Mouse (Mus musculus) liver, adult (tissue): ENCODE measurements around the gene Ptpn1.

Experiments used
- GATA4 ChIP-seq: IDR thresholded peaks from 2 replicates; pipeline ENCODE4 v1.6.1; 2014; ENCODE audit warnings: mild to moderate bottlenecking, low read length; ENCODE audit not compliant: insufficient replicate concordance

Gene Ptpn1

GRCm38 (mm10) chr2:168005005-168005404, 73.1 kb downstream of the Ptpn1 start:
- no peak for TF ChIP-seq GATA4

- TF ChIP-seq GATA4: no peak
Measured at GRCm38 (mm10) chr2:168005616-168006015, 73.8 kb downstream of the Ptpn1 start.

- TF ChIP-seq GATA4: no peak
Measured at GRCm38 (mm10) chr2:168006489-168006888, 74.6 kb downstream of the Ptpn1 start.

GRCm38 (mm10) chr2:168008132-168008531, 76.3 kb downstream of the Ptpn1 start:
- TF ChIP-seq GATA4: no peak

GRCm38 (mm10) chr2:168009936-168010668, 78.2 kb downstream of the Ptpn1 start, which contains the start of gene Ripor3:
Gene Ripor3 (minus strand): TSS chr2:168010618.
- peak; percentile 85 for TF ChIP-seq GATA4

GRCm38 (mm10) chr2:168010893-168011292, 79.0 kb downstream of the Ptpn1 start:
- TF ChIP-seq GATA4: no peak

- no peak for TF ChIP-seq GATA4
Measured at GRCm38 (mm10) chr2:168016951-168017391, 85.1 kb downstream of the Ptpn1 start.

GRCm38 (mm10) chr2:168019201-168019715, 87.4 kb downstream of the Ptpn1 start:
- TF ChIP-seq GATA4: no peak

- no peak for TF ChIP-seq GATA4
Measured at GRCm38 (mm10) chr2:168023763-168024402, 92.0 kb downstream of the Ptpn1 start.

- TF ChIP-seq GATA4: no peak
Measured at GRCm38 (mm10) chr2:168025174-168025573, 93.3 kb downstream of the Ptpn1 start.

- TF ChIP-seq GATA4: no peak
Measured at GRCm38 (mm10) chr2:168025882-168026281, 94.0 kb downstream of the Ptpn1 start.

- no peak for TF ChIP-seq GATA4
Measured at GRCm38 (mm10) chr2:168026467-168026866, 94.6 kb downstream of the Ptpn1 start.

- no peak for TF ChIP-seq GATA4
Measured at GRCm38 (mm10) chr2:168028376-168028775, 96.5 kb downstream of the Ptpn1 start.
